Mouse (Mus musculus): Measurements from ENCODE around the gene Acadvl.

DNA sequence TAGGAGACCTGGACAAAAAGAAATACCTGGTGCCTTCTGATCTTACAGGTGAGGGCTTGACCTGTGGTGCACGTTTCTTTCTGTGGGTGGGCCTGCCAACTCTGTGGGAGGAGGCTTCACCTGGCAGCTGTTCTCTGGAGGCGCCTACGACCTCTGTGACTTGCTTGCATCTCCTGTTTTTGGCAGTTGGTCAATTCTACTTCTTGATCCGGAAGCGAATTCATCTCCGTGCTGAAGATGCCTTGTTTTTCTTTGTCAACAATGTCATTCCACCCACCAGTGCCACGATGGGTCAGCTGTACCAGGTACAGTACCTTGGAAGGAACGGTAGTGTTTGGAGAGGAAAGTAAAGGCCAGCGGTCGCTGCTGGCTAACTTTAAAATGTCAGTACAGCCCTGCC is 22.8 kb downstream of the Acadvl start:
- TF ChIP-seq POLR2A (IDR thresholded peaks at IDR 0.05; ENCODE audit: borderline replicate concordance, extremely low read depth, insufficient read depth, insufficient read length, poor library complexity, severe bottlenecking) (no peak), CTCF (IDR thresholded peaks at IDR 0.05; ENCODE audit: borderline replicate concordance, extremely low read depth, insufficient read depth, insufficient read length) (no peak)

All from brain, embryonic 14.5 days (tissue).